Mouse (Mus musculus) bone marrow macrophage, adult 2 months (primary cell): Measurements from ENCODE around the gene Gm10945. TPM values are rescaled to one million over a fixed set of nuclear protein-coding genes. Genes with fewer than 3 reads are reported as not detected.

Experiments
- H3K27ac ChIP-seq: 2 replicates; pipeline ENCODE4 v1.5.1; 2012; ENCODE audit warnings: low read depth, low read length; ENCODE audit not compliant: insufficient read depth
- H3K4me1 ChIP-seq: 2 replicates; pipeline ENCODE4 v1.6.1; 2012; ENCODE audit warnings: low read length; ENCODE audit not compliant: control insufficient read depth, insufficient read depth
- H3K4me3 ChIP-seq: 2 replicates; pipeline ENCODE4 v1.5.1; 2012; ENCODE audit warnings: mild to moderate bottlenecking, low read length, moderate library complexity; ENCODE audit not compliant: insufficient read depth
- CTCF ChIP-seq: IDR thresholded peaks from 2 replicates; pipeline ENCODE4 v1.5.1; 2012; ENCODE audit warnings: low read depth, mild to moderate bottlenecking, low read length, moderate library complexity
- POLR2A ChIP-seq: IDR thresholded peaks from 2 replicates; pipeline ENCODE4 v1.6.1; 2012; ENCODE audit warnings: mild to moderate bottlenecking, low read depth, low read length, borderline replicate concordance
- polyA plus RNA-seq: library from polyadenylated mRNA; stranded (reverse); fragments of >200 nt; gene quantifications from 2 replicates; pipeline ENCODE4 v1.2.4, GENCODE M21; 2012; ENCODE audit not compliant: missing spikeins, insufficient read depth, insufficient read length

Gene Gm10945
- polyA plus RNA-seq = not detected in 2 replicates

DNA sequence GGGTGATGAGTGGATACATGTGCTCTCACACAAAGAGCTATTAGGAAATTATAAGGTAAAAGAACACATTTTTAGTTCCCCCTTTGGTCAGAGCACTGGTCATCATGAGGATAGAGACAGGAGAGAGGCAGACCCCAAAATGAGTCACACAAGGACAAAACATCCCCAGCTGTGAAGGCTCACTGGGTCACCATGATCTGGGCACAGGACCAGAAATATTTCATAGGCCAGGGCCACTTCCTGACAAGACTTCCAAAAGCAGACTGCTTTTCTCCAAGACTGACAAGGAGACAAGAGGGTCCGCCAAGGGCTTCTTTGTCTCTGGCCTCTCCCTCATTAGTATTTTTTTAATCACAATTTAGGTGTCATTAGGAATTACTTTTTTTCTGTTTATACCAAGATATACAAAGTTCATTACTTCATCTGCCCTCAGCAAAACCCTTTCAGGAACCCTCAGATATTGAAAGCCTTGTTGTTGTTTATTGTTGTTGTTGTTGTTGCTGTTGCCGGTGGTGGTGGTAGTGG is at the start of gene Gm10945:
Gm10945 (minus strand) TSS at position 475 of the 525 bp plus-strand sequence.
- H3K27ac ChIP-seq = no peak within 1 kb of the TSS
- no peak within 1 kb of the TSS for H3K4me3 ChIP-seq
- TF ChIP-seq CTCF (no peak), POLR2A (no peak)
- no peaks in the 10 kb centered on the region for H3K4me1 ChIP-seq

DNA sequence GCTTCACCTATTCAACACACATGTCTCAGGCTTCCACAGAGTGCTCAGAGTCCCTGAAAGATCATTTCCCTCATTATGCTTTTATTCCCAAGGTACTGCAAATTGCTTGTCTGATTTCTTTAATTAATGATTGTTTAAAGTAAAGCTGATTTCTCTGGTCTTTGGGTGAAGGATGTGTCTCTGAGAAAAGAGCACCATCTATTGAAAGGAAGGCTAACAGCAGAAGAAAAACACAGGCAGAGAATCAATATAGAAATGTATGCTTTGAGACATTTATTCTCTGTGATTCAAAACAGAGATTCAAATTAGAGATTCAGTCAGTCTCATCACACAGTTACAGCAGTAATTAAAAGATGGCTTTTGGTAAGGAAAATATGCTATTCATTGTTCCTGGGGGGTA is 28.7 kb upstream of the Gm10945 start:
- Histone ChIP-seq H3K4me1 (no peaks in the 10 kb centered on the region), H3K4me3 (no peak overlapping the region), H3K27ac (no peak overlapping the region)
- TF ChIP-seq CTCF (no peak), POLR2A (no peak)

DNA sequence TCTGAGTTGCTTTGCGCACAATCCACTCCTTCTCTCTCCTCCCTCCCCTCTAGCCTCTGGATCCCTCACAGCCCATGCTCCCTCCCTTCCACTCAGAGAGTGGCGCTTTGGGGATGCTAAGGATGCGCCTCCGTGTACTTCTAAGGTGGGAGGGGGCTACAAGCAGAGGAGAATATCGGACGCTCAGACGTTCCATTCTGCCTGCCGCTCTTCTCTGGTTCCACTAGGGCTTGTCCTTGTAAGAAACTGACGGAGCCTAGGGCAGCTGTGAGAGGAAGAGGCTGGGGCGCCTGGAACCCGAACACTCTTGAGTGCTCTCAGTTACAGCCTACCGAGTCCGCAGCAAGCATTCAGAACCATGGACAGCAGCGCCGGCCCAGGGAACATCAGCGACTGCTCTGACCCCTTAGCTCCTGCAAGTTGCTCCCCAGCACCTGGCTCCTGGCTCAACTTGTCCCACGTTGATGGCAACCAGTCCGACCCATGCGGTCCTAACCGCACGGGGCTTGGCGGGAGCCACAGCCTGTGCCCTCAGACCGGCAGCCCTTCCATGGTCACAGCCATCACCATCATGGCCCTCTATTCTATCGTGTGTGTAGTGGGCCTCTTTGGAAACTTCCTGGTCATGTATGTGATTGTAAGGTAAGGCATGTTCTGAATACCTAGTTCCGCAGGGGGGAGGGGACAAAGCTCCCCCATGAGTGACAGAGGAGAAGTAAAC is 27.1 kb upstream of the Gm10945 start:
- Histone ChIP-seq H3K27ac (no peak overlapping the region), H3K4me1 (no peaks in the 10 kb centered on the region), H3K4me3 (no peak overlapping the region)
- TF ChIP-seq POLR2A (no peak), CTCF (no peak)

DNA sequence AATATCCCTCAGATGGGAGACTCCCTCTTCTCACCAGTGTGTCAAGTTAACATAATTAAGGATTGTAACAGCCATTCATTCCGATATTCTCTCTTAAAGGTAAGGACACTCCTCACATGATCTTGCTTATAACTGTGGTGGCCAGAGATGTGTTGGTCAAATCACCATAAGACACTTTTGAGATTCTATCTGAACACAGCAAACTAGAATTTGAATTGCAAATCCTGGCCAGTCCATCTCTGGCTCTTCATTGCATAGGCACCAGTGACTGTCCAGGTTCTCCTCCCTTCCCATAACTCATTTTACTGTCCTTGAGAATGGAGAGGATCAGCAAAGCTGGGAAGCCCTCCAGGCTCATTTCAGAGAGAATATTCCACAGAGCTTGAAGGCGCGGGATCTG is 3.4 kb downstream of the Gm10945 start, which contains the start of gene Oprm1:
Oprm1 (plus strand) TSS at position 301 of the 400 bp plus-strand sequence.
- no peak within 1 kb of the TSS for H3K4me3 ChIP-seq

DNA sequence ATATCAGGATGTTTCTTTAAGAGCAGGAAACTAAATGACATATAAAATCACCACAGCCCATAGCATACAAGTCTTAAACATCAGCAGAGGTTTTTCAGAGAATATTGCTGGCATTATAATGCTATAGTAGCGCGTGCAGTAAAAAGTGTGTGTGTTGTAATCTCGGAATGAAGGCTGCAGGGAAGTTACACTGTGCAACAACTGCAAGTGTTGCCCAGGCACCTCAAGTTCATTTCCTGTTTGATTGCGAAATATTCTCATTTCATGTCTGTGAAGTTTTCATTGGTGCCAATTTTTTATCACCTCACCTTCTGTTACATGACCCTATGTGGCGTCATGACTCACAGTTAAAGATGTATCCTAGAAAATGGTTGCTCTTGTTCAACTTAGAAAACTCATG is 8.2 kb downstream of the Gm10945 start:
- no peak overlapping the region for H3K4me3 ChIP-seq
- no peaks in the 10 kb centered on the region for H3K4me1 ChIP-seq
- H3K27ac ChIP-seq = no peak overlapping the region
- TF ChIP-seq POLR2A (no peak), CTCF (no peak)

More for the DNA sequence above, 3.4 kb downstream of the Gm10945 start, which contains the start of gene Oprm1:
- no peak within 1 kb of the TSS for H3K27ac ChIP-seq
- H3K4me1 ChIP-seq = no peaks in the 10 kb centered on the region
- TF ChIP-seq POLR2A = no peak
- no peak for TF ChIP-seq CTCF

DNA sequence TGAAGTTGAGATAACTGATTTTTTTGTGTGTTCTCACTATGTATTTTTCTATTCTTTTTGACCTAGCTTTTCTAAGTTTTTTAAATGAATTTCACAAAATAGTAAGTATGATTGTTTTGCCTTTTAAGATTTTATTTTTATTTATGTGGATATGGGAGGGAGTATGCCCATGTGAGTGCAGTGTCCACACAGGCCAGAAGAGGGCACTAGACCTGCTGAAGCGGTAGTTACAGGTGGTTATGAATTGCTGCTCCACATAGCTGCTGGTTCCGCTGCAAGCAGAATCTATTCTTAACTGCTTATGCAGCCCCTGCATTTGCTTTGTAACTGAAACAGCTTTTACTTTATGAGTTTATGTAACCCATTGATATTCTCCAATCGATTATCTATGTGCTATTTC is 33.1 kb downstream of the Gm10945 start:
- TF ChIP-seq POLR2A (no peak), CTCF (no peak)
- H3K4me1 ChIP-seq = no peaks in the 10 kb centered on the region
- H3K27ac ChIP-seq = no peak overlapping the region
- H3K4me3 ChIP-seq = no peak overlapping the region

DNA sequence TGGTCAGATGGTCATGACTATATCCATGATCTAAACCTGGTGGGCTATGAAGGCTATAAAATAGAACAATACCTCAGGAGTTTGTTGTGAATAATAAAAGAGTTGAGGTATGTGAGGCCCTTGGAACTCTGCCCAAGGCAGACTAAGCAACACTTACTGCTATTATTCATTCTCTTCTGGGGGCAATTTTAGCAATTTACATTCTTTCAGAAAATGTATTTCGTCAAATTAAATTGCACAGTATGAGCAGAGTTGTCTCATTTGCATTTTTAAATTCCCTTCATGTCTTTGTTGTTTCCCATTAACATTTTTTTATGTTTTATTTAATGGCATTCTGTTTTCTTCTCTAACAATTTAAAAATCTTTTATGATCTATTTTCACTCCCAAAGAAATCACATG is 37.8 kb downstream of the Gm10945 start:
- Histone ChIP-seq H3K4me1 (no peaks in the 10 kb centered on the region), H3K4me3 (no peak overlapping the region), H3K27ac (no peak overlapping the region)
- no peak for TF ChIP-seq POLR2A
- TF ChIP-seq CTCF = no peak

DNA sequence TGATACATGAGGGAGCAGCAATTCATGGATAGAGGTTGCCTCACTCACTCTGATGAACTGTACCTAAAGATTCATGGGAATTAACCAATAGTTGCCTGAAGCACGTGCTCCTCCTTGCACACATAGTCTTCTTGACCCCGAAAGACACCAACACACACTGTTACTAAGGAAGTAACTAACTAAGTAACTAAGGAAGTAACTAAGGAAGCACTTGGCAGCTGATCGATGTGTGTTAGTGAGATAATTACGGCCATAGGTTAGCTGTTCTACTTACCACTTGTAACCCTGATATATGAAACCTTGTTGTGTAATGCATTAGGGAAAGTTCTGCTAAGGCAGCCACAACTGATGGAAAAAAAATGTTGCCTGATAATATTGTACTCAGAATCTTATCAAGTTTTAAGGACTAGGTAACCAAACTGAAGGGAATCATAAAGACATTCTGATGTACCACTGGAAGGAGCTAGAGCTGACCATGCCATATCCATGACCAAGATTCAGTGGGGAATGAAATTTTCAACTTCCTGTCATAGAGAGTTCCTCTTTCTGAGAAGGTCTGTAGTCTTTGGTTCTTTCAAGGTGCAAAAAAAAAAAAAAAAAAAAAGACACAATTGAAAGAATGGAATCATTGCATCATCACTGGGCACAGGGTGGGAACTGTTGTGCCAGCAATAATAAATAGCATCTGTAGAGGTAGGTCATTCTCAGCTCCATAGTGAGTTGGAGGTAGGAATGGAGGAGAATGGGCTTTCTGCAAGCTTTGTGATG is 44.2 kb downstream of the Gm10945 start:
- TF ChIP-seq POLR2A (no peak), CTCF (no peak)
- Histone ChIP-seq H3K4me3 (no peak overlapping the region), H3K4me1 (no peaks in the 10 kb centered on the region), H3K27ac (no peak overlapping the region)

DNA sequence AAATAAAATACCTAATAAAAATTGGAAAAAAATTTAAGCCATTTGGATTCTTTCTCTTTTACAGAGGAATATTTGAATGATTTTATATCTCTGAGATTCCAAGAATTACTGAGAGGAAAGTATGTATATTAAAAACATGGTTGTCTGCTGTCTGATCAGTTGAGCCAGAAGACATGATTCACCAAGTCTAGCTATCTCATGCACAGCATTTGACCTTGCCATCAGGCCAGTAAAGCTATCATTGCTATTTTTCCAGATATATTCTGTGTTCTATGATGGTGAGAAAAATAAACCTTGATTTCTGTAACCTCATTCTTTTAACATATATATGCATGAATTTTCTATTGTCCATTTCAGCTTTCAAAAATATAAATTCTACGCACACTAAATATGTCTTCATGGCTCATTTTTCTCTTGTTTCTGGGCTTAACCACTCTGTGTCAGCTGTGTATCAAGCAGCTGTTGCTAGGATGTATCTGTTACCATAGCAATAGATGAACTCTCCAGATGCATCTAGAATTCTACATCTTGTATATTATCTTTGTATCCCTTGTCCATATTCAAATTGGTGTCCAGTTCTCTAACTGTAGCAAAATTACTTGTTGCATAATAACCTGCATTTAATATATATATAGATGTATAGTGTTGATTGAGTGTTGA is 56.2 kb downstream of the Gm10945 start:
- Histone ChIP-seq H3K27ac (no peak overlapping the region), H3K4me3 (no peak overlapping the region), H3K4me1 (no peaks in the 10 kb centered on the region)
- TF ChIP-seq POLR2A (no peak), CTCF (no peak)
